Mouse (Mus musculus) left cerebral cortex, adult 18-20 months (tissue): ENCODE measurements around the gene Garem2. TPM values are rescaled to one million over a fixed set of nuclear protein-coding genes. Genes with fewer than 3 reads are reported as not detected.

Experiments used
- DNase-seq, 2 experiments: peaks; one replicate each; pipeline ENCODE4 v3.0.0; 2021 to 2022; ENCODE audit warnings: low spot score in 2 of 2, mixed read lengths in 1 of 2
- total RNA-seq, 2 experiments: library from RNA; stranded (reverse); gene quantifications; 2 replicates each; pipeline ENCODE4 v1.2.3; 2021

The Garem2 gene
- total RNA-seq, 2 experiments from 2014 or later, result 10.0 to 10.7 TPM

DNA sequence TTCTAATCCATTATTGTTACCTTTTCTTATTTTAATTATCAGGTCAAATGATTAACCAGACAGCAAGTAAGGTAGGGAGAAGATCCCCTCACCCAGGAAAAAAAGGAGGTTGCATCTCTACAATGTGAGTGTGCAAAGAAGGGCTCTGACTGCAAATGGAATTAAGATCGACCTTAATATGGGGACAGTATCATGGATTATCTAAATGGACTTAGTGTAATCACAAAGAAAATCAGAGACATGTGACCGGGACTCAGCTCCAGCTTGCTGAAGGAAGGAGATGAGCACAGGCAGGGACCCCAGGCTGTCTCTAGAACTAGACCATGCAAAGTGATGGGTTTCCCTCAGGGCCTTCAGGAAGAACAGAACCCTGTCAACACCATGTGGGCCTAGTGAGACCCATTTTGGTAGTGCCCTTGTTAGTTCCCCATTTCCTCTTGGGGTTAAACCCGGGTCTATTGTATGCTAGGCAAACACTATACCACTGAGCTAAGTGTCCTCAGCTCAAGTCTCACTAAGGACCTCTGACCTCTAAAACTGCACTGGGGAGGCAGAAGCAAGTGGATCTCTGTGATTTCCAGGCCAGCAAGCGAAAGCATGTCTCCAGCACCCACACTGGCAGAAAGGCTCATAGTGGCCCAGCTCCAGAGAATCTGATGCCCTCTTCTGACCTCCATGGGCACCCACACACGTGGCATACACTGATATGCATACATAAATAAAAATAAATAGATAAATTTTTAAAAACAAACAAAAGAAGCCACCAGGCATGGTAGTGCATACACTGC is 43.4 kb downstream of the Garem2 start:
- no peak for DNase-seq

DNA sequence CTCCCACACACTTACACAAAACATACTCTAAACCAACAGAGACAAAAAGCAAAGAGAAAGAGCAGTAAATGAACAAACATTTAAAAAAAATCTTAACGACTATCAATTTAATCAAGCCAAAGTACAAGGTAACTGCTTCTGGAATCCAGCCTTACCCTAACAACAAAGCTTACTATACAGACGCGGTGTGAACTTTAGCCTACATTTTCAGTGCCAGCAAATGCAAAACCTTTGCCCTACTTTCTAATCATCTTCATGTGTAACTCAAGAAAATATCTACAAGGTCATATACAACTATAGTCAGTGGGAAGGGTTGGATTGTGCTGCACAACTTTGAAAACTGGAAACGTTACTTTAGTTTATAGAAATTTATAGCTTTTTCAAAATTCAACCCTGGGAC is 47.0 kb downstream of the Garem2 start:
- DNase-seq, result no peak

DNA sequence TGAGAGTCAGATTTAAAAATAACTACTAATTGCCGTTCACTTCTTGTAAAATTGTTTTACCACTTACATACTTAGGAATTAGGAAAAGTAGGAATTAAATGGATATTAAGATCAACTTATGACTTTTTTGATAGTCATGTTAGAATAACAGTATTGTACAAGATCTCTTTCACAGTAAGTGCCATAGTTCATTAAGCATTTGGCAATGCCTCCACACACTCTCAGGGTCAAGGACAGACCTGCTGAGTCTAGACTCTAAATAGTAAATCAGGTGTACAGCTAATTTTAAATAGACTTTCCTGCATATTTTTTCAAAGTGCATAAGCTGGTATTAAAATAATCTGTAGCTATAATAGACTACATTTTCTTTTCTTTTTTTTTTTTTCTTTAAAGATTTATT is 47.5 kb downstream of the Garem2 start:
- DNase-seq, result no peak

DNA sequence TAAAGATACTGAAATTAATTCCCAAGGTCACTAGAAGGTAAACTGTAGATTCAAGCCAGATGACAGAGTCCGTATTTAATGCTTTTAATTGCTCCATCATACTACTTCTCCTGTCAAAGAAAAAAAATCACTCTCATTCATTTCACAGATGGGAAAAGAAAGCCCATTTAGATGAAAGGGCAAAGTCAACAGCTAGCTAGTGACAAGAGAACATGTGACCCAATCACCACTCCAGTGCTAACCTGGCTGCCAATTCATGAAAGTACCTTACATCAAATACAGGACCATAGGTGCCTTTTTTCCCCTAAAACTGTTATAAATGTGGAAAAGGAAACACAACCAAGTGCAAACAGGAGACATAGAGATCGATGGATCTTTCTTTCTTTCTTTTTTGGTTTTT is 48.3 kb downstream of the Garem2 start:
- no peak for DNase-seq

DNA sequence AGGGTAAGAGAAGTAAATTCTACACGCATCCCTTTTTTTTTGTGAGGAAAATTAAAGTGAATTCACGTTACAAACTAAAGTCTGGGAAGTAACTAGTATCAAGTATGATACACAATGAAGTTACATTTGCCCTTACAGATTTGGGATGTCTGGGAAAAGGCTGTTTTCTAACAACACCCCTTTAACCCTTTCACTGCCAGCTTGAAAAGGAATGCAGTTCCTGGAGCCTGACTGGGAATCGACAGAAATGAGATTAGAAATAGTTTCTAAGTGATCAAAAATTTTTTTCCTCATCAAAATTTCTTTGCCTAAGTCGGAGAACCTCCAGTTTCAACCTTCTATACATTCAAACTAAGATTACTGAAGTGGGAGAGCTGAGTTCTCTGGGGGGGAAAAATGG is 49.1 kb downstream of the Garem2 start:
- no peak for DNase-seq

DNA sequence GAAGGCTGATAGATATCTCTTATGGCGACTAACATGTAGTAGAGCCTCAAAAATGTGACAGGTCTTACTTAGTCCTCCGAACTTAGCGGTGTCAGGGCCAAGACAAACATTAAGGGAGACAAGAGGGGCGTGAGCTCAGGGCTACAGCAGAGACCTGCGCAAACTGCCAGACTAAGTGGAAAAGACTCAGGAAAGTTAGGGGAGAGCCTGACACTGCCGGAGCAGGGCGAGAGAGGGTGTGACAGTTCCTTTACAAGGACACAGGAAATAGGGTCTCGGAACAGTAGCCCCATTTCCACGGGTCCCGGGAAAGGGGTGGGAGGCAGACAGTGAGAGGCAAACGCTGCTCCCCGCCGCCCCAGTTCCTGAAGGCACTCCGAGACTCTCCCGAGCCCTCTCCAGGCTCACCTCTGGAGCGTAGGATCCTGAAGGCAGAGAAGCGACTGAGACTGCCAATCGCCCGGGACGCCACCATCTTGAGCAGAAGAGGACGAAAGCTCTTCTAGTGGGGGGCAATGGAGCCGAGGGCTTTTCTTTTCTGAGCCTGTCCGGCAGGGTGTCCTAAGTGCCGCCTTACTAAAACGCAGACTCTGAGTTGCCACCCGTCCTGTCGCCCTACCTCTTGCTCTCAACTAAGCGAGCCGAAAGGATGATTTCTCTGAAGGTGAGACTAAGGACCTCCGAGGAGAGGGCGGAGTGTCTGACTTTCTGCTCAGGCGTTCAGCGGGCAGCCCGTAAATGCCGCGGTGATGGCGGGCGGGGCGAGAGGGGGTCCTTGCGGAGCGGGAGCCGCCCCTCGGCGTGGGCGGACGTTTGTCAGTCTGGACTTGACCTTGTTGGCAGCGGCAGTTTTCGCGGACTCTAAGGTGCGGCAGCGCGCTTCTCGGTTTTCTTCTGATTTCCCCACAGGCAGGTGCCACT is 49.8 kb downstream of the Garem2 start, which contains the start of the genes Hadha and Hadhb:
Gene Hadha (minus strand): TSS at position 689 of the 921 bp plus-strand sequence.
Gene Hadhb (plus strand): TSS at position 775 of the 921 bp plus-strand sequence.
- peak; percentile 92 for DNase-seq

DNA sequence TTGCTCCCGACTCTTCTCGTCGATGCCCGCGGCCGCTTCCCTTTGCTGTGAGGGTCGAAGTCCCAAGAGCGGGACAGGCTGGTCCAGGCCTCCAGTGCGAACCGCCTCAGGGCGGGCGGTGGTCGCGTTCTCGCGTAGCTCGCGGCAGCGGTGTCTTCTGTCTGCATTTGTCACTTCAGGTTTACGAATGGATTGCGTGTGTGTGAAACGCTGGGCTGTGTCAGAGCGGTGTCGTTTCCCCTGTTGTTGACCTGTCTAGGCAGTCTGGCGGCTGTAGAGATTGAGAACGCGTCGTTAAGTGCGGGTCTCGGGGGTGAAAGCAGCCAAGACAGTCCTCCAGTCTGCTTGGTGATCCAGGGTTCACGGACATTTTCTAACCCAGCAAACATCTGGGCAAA is 50.4 kb downstream of the Garem2 start:
- DNase-seq, result no peak

DNA sequence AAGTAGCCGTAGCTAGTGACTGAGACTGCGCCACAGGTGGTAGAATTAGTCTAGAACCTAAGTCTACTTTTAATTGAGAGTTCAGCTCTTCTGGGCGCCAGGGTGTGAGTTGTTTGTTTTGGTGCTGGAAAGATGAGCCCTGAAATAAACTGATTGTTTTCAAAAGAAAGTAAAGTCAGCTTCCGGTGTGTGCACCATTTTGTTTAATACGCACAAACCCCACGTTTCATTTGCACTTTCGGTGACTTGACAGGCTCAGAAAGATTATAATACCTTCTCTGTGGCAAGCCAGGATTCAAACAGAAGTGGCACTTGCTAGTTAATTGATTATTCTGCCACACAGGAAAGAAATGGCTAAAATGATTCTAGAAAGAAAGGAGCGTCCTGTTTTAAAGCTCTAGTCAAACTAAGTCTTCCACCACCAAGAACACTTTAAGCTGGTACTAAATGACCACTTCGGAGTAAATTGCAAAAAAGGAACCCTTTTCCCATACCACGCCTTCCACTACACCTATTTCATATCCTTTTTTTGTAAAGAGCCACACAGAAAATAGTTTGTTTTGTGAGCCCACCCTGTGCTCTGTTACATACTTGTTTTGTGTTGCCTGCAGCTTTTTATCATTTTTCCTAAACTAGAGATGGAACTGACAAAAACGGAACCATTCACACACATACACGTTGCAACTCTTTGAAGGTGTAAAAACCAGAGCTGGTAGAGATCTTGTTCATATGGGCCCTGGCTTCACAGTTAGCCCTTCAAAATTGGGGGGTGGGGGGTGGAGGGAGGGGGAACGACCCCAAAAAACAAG is 51.1 kb downstream of the Garem2 start:
- no peak for DNase-seq

DNA sequence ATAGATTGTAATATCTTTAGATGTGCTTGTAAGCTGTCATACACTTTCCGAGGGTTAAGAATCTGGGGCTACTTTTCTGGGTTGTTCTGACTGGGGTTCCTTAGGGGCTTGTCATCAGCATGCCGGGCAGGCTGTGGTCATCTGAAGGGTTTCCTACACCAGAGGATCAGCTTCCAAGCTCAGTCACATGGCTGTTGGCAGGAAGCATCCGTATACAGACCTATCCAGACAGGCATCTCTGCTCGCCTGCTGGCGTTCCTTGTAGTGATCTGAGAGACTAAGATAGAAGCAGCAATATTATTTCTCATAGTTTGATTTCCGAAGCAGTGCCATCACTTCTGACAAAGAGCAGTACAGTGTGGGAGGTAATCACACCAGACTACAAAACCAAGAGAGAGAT is 54.6 kb downstream of the Garem2 start:
- DNase-seq, result no peak

DNA sequence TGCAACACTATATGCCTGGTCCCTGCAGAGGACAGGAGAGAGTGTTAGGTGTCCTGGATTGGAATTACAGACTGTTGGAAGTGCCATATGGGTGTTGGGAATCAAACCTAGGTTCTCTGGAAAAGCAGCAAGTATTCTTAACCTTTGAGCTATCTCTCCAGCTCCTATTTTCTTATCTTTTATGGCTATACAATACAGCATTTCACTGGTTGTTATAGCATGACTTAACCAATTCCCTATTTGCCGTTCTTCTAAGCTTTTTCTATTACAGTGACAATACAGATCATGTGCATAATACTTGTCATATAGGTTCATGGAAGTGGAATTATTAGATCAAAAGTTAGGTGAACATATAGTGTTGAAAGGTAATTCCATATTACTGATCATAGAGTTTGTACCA is 56.9 kb downstream of the Garem2 start:
- DNase-seq, result no peak

DNA sequence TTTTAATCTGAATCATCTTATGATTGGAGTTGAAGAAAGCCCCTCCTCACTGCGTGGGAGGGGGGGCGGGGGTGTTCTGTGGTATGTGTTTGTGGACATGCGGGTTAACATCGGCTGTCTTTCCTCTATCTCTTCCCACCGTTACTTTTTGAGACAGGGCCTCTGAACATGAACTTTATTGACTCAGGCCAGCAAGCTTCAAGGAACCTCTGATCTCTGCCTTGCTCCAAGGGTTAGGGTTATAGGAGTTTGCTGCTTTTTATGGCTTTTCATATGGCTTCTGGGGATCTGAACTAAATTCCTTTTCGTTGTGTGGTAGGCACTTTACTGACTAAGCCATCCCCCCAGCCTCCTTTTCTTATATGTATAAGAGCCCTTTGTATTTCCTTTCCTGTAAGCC is 57.4 kb downstream of the Garem2 start:
- DNase-seq, result no peak

DNA sequence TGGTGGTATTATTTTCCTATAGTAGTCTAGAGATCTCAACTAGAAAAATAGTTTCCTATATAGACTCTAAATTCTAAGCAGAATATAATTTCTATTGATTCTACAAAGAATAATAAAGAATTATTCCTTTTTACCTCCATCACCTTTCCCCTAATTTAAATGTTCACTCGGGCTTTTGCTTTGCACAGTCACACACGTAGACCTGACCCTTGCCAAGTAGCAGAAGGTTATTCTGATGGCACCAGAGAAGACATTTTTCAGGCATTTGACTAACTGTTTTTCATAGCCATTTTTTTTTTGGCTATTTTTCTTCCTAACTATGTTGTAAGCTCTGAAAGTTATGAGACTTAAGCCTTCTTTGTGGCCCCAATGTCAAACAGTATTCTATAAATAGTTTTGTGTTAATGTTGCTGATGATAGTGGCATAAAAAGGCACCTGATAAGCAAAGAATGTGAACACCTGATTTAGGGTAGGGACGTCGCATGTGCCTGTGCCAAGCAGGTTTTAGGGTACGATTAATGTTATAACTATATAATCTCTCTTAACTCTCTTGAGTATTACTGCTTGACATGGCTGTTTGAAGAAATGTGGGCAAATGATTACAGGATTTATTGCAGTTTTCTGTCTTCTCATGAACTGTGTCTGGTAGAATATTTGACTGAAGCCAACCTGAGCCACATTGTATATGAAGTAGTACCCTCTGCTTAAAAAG is 60.4 kb downstream of the Garem2 start:
- DNase-seq, result no peak

Other genes starting within 250 kb of the Garem2 start
- gene Il6, start 92.0 kb upstream of the Garem2 start, total RNA-seq, result not detected
- gene Tyms, start 31.5 kb upstream of the Garem2 start, total RNA-seq, result 1 to 10 TPM; 3.6 to 4.1 TPM
- 1 to 10 TPM; 2.0 to 3.5 TPM for gene 3110082J24Rik, start 925 bp downstream of the Garem2 start, total RNA-seq
- gene Hadha, start 50.0 kb downstream of the Garem2 start, total RNA-seq, result 10 to 100 TPM; 58.3 to 64.8 TPM
- 10 to 100 TPM; 78.7 to 78.9 TPM for gene Hadhb, start 50.1 kb downstream of the Garem2 start, total RNA-seq
- gene Adgrf3, start 100.6 kb downstream of the Garem2 start, total RNA-seq, result under 1 TPM in 1 of 2 experiments, not detected in 1; 0.37 TPM
- 10 to 100 TPM; 48.4 to 49.5 TPM for gene Selenoi, start 127.4 kb downstream of the Garem2 start, total RNA-seq
- gene Drc1, start 176.2 kb downstream of the Garem2 start, total RNA-seq, result 10 to 100 TPM; 11.6 to 13.6 TPM